Mouse (Mus musculus): ENCODE data around the gene Frat2.

Gene Frat2

DNA sequence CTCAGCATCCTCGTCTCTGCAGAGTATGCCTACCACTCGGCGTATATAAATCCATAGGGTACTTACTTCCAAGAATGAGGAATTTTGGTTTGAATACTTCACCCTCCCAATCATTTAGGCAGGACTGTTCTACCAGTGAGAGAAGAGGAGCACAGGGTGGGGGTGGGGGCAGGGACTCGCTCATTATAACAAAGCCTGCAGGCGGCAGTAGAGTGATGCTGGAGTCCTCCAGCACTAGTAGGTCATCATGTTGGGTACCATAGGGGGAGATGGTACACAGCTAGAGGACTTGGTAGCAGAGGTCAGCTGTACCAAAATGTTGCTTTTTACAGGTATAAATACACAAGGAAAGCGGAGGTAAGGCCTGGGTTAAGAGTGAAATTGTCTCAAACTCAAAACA is 3.6 kb downstream of the Frat2 start:
- no peak for DNase-seq (ENCODE audit: low spot score in 2 of 2)

DNA sequence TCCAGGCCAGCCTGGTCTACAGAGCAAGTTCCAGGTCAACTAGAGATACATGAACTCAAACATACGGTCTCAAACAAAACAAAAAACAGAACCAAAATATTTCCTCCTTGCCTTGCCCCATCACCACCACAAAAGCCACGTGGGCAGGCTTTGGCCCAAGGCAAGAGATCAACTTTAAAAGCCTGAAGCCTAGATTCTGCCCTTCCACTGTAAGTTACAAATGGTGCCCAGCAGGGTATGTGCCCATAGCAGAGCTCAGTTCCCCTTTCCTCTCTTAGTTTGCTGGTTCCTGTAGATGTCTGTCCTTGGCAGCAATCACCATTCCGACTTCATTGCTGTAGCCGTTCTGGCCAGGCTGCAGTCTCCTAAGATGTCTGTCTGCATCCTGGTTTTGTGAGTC is 5.2 kb downstream of the Frat2 start:
- DNase-seq (ENCODE audit: low spot score in 2 of 2), result no peak

DNA sequence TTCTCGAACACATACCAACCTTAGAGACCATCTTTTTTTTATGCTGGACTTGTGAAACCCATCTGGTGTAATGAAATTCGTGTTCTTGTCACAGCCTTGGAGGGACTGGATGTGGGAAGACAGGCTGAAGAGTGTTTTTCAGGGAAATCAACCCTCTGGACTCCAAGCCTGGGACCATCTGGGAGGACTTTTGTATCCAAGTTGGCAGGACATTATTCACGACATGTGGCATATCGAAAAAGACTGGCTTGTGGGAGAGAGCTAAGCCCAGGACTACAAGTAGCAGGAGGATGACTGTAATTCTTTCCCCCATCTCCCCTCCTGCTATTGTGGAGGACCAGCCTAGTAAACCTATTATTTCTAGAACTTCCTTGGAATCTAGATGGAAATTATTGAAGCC is 5.7 kb downstream of the Frat2 start:
- DNase-seq (ENCODE audit: low spot score in 2 of 2), result no peak

DNA sequence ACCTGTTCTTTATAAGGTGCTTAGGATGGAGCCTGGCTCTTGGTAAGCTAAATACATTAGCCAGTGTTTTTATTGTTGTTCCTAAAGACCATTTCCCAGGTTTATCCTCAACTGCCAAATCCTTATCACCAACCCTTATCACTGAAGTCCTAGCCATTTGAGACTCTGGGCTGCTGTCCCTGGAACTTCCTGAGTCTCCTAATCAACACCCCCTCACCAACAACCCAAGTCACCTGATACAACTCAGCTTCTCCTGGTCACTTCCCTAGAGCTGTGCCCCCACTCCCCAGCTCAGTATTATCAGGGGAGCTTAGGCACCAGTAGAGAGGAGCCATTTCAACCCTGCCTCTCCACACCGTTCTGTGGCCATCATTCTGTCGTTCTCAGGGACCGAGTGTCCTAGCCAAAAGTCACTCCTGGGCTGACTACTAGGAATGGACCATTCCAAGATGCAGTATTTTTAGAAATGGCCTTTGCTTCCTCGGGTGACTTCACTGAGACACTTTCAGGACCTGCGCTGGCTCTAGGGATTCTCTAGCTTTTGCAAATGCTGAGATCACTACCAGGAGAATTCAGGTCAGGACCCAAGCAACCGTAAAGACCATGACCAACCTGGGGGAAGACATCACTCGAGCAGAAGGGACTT is 6.7 kb downstream of the Frat2 start:
- DNase-seq (ENCODE audit: low spot score in 2 of 2), result no peak

DNA sequence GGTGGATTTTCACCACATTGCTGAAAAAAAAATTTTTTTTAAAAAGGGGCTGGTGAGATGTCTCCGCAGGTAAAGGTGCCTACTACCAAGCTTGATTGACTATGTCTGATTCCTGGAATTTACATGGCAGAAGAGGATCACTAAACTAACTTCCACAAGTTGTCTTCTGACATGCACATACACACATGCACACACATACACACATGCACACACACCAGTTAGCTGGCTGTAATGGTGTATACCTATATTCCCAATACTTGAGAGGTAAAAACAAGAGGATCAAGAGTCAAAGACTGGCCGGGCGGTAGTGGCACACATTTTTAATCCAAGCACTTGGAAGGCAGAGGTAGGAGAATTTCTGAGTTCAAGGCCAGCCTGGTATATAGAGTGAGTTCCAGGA is 8.2 kb downstream of the Frat2 start:
- no peak for DNase-seq (ENCODE audit: low spot score in 2 of 2)

DNA sequence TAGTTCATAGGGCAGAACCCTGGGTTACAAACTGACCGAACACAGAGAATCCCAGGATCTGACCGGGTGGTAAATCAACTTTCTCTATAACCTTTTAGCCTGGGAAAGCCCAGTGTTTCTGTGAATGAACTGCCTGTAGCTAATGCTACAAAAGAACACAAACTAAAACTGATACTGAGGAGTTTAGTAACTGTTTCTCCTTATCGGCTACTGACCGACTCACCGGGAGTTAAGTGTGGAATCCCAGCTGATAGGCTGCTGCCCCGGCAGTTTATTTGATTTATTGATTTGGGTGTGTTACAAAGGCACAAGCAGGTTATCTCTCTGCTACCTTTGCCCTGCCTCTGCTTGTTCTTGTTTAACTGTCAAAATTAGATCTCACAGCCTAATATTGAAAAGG is 9.1 kb downstream of the Frat2 start:
- DNase-seq (ENCODE audit: low spot score in 2 of 2), result no peak

DNA sequence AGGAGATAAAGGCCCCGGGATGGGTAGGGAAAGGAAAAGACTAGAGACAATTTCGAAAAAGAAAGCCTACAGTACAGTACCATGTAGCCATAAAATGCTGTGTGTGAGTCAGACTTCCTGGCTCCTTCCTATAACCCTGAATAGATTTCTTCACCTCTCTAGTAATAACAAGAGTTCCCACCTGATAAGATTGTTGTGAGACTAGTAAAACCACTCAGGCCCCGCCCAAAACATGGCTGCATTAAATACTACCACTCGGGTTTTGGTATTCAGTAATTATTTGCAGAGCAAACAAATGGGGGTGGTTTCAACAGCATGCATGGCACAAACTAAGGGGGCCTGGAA is 10.0 kb downstream of the Frat2 start:
- DNase-seq (ENCODE audit: low spot score in 2 of 2), result peak; percentile 56 to 66

DNA sequence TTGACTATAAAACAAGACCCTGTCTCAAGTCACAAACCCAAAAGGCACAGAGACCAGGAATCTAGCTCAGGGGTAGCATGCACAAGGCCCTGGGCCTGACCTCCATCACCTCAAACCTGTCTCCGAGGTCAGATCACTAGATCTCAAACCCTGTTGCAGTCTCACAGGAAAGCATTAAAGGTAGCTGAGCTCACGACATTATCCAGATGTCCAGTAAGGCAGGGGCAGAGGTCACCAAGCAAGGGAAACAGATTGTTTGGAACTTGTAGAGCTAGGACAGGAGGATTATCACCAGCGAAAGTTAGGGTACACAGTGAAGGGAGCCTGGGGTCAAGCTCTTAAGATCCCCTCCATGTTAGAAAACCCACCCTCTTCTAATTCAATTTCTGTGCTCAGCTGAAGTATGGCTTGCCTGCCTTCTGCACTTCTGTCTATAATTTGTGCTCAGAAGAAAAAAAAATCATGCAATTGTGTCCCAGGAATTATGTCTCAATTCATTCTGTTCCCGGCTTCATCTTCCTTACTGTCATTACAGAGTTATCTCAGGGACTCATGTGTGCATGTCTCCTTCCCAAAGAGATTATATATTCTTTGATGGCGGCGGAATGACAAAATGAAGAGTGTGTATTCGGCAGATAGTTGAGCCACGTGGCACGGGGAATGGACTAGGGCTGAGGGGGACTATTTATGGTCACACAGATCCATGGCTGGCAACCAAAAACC is 10.6 kb downstream of the Frat2 start:
- DNase-seq (ENCODE audit: low spot score in 2 of 2), result no peak

DNA sequence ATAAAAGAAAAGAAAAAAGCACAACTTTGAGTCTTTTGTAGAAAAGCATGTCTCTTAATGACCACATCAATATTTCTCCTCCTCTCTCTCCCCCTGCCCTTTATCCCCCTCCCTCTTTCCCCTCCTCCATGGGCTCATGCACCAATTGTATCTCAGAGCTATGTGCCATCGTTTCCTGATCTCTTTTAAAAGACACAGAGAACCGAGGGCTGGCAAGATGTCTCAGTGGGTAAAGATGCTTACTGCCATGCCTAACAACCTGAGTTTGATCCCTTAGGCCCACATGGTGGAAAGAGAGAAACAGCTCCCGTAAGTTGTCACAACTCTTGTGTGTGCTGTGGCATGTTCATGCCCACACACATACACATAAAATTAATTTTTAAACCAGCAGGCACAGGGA is 11.2 kb downstream of the Frat2 start:
- no peak for DNase-seq (ENCODE audit: low spot score in 2 of 2)

DNA sequence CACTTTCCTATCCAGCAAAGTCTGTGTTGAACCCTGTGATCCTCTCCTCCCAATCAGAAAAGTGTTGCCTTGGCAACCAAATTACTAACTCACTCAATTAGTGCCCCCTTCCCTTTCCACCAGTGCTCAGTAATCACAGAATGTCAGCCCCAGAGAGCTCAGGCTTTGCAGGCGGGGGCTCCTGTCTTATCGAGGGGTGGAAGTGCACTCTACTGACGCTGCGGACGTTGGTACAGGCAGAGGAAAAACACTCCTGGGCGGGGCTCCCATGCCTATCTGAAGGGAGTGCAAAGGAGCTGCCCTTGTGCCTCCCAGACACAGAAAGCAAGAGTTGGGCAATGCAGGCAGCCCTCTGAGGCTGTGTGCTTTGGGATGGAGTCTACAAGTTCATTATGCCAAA is 12.1 kb downstream of the Frat2 start:
- peak in 1 of 2 experiments; percentile 31 for DNase-seq (ENCODE audit: low spot score in 2 of 2)

DNA sequence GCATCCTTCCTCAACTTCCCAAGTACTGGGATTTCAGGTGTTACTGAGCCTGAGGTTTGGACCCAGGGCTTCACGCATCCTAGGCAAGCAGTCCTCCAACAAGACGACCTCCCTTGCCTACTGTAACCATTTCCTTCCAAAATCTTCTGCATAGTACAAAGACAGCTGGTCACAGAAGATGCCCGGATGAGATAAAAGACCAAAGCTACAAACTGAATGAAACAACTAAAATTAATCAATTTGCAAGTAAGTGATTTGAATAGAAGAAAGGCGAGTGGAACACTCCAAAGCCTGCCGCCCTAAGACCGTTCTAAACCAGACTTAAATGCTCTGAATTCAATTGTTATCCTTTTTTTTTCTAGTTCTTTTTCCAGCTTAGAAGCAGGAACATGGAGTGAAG is 12.5 kb downstream of the Frat2 start:
- no peak for DNase-seq (ENCODE audit: low spot score in 2 of 2)

DNA sequence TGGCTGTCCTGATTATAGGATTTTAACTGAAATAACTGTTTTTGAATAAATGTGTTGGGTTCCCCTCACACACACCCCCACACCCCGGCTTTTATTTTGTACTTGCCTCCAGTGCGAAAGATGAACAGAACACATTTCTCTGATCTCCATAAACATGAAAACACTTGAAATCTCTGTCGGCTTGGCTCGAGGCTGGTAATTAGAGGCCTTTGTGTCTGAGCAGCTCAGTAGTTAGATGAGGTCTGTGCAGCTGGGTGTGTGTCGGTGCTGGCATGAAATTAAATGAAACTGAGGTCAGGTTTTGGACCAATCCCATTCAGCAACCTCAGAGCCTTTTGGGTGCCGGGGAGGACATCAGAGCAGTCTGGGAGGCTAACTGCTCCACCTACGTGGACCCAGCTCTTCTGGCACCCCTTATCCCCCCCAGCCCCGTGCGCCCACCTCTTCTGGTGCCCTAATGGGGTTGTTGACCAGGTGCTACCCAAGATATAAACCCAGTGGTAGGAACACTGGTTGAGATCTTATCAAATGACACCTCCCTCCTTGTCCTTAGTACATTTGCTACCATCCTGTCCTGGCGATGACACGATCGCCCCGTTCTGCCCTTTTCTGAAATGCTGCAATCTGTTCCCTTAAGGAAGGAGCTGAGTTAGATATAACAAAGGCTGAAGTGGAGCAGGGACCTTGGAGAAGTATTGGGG is 15.3 kb downstream of the Frat2 start:
- DNase-seq (ENCODE audit: low spot score in 2 of 2), result no peak

DNA sequence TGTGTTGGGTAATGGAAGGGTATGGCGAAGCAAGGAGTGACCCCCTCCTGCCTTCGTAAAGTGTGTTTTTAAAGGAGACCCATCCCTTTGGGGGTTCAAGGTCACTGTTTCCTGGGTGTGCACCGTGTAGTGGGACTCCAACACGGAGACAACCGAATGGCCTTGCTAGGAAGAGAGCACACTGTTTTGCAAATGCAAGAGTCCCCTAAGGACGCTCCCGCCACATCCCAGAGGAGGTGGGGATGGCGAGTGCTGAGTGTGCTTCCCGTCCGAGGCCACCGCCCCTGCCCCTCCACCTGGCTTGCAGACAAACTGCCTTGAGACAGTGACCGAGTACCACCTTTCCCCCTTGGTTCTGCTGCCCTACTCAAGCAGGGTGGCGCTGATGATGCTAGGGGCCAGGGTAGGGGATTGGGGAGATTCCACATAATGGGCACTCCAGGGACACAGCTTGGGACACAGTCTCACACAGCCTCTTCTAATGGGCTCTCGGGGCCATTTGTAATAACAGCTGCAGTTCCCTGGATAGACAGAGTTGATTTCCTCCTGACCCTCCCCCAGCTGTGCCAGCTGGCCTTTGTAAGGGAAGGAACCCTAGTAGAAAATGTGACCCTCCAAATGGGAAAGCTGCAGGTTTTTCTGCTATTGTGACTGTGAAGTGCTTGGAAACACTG is 16.1 kb downstream of the Frat2 start:
- DNase-seq (ENCODE audit: low spot score in 2 of 2), result no peak

DNA sequence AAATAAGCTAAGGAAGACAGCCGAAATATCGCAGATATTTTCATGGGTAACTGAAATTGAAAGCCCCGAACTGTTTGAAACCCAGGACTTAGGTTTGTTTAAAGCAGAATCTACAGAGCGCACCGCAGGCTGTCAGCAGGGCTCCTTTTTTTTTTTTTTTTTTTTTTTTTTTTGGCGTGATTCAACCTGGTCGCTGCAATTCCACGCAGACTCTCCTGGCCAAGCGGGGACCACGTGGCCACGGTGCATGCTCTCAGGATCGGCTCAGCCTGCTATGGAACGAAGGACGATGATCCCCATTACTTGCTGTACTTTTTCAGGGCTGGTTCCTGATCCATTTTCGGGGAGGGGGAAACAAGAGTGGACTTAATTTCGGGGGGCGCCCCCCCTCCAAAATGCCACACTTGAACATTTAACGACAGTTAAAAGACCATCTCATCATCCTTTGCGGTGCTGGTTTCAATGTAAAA is 16.8 kb downstream of the Frat2 start:
- no peak for DNase-seq (ENCODE audit: low spot score in 2 of 2)

DNA sequence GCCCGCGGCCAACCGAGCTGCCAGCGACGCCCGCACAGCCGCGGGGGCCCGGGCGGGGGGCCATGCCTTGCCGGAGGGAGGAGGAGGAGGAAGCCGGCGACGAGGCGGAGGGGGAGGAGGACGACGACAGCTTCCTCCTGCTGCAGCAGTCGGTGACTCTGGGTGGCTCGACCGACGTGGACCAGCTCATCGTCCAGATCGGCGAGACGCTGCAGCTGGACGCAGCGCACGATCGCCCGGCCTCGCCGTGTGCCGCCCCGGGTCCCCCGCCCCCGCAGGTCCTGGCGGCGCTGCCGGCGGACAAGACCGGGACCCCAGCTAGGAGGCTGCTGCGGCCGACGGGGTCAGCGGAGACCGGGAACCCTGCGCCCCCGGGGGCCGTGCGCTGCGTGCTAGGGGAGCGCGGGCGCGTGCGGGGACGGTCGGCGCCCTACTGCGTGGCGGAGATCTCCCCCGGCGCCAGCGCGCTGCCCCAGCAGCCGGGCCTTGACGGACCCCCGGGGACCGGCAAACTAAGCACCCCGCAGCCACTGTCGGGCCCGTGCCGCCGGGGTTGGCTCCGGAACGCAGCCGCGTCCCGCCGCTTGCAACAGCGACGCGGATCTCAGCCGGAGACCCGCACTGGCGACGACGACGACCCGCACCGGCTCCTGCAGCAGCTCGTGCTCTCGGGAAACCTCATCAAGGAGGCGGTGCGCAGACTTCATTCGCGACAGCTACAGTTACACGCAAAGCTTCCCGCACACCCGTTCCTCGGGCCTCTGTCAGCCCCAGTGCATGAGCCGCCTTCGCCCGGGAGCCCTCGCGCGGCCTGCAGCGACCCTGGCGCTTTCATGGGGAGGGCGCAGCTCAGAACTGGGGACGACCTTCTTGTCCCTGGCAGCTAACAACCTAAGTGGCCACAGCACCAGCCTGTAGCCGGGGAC is 17.6 kb downstream of the Frat2 start:
- no peak for DNase-seq (ENCODE audit: low spot score in 2 of 2)

DNA sequence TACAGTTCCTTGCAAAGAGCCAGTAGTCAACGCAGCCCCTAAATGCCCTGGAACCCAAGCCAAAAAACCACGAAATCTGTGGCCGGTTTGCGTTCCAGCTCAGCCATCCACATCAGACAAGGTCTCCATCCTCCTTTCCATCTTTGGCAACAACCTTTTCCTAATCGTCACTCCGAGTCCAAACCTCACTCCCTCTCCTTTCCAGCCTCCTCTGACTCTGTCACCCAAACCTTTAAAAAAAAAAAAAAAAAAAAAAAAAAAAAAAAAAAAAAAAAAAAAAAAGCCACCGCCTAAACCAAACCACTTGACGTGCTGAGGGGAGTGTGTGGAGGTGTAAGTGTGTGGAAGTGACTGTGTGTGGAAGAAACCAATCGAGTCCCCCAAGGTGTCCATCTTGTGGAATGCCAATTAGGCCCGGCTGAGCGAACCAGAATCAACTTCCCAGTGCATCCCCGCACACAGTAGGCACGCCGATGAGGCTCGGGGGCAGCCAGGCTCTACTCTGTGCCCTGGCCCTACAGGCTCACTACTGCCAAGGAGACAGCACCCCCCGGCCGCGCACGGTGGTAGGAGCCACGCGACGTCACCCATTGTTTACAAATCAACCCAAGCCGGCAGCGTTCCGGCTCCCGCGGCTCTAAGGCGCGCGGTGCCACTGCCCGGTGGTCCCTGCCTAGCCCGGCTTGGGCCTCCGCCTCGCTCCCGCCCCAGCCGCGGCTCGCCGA is 18.4 kb downstream of the Frat2 start, which contains the start of gene Frat1:
TSS of gene Frat1 (plus strand) at position 590 of the 725 bp plus-strand sequence.
- peak; percentile 81 to 88 for DNase-seq (ENCODE audit: low spot score in 2 of 2)

DNA sequence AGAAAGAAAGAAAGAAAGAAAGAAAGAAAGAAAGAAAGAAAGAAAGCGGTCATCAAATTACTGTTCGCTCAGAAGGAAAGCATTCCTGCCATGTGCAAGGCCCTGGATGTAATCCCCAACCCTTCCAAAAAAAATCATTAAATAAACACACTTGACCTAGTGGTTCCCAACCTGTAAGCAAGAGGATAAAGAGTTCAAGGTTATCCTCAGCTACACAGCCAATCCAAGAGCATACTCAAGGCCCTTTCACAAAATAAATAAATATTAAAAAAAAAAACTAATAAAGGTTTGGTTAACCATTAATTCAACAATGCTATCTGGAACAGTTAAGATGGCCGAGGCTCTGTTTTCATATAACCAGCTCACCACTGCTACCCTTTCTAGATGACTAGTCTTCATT is 19.0 kb downstream of the Frat2 start:
- DNase-seq (ENCODE audit: low spot score in 2 of 2), result no peak

DNA sequence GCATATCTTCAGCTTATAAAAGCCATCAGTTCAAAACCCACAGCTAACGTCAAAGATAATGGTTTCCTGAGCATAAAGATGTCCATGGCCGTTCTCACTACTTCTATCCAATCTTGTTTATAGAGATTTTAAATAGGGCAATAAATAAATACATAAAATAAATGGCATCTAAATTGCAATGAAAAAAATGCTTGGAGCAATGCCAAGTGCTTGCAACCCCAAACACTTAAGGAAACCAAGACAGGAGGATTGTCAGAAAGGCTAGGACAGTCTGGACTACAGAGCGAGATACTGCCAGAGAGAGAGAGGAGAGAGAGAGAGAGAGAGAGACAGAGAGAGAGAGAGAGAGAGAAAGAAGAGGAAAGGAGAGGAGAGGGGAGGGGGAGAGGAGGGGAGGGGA is 21.4 kb downstream of the Frat2 start:
- DNase-seq (ENCODE audit: low spot score in 2 of 2), result no peak

DNA sequence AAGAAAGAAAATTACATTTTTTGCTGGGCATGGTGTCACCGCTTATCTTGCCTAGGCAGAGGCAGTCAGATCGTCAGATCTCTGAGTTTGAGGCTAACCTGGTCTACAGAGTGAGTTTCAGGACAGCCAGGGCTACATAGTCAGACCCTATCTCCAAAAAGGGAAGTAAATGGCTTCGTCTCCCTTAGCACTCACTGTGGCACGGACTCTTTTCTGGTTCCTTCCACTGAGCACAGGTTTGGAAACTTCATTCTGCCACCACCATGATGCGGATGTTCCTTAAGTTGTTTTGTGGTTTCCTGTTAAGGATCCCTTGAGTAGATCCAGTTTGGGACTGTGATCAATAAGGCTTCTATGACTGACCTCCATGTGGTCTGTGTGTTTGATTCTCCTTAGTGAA is 23.0 kb downstream of the Frat2 start:
- DNase-seq (ENCODE audit: low spot score in 2 of 2), result no peak

DNA sequence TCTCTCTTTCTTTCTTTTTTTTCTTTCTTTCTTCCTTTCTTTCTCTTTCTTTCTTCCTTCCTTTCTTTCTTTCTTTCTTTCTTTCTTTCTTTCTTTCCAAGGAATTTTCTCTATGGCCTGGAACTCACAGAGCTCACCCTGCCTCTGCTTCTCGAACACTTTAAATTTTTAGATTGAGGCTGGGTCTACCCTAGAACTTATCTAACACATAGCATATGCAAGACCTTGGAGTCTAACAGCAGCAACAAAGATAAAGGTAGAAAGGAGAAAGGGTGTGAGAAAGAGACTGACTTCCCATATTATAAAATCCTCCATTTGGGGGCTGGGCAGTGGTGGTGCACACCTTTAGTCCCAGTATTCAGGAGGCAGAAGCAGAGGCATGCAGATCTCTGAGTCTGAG is 25.3 kb downstream of the Frat2 start:
- no peak for DNase-seq (ENCODE audit: low spot score in 2 of 2)

DNA sequence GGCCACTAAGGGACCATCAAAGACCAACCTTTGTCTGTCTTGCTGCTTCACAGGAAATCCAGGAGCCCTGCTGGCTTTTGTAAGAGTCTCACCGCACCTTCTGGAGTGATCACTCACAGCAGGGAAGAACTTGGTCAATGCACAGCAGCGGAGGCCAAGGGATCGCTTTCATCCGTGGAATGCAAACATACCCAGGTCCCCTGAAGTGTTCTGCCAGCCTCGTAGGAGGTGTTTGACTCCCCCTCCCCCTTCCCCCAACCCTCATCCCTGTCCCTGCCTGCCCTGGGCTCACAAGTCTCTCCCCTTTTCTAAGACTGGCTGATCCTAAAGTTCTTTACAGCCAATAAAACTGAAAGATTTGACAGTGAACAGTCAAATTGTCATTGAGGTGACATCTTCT is 26.5 kb downstream of the Frat2 start:
- DNase-seq (ENCODE audit: low spot score in 2 of 2), result no peak

Measured in urinary bladder, postnatal 36 days (tissue).